Mouse (Mus musculus) intestine, embryonic 14.5 days (tissue): ENCODE results near the gene P4ha2. TPM values are rescaled to one million over a fixed set of nuclear protein-coding genes. Genes with fewer than 3 reads are reported as not detected.

Source experiments
- ATAC-seq: fragments of 200-750 bp; cut with Nextera tagmentation; replicated peaks from 2 replicates; pipeline ENCODE4 v1.8.0; 2017; ENCODE audit warnings: low read depth, moderate number of reproducible peaks, moderate TSS enrichment, moderate library complexity; ENCODE audit not compliant: low FRiP score, low TSS enrichment
- DNase-seq: peaks from one replicate; pipeline ENCODE4 v3.0.0-alpha.2; 2018; ENCODE audit warnings: low spot score
- H3K27ac ChIP-seq: fragments of 300-500 bp; sonication (generic); 2 replicates; pipeline ENCODE4 v1.5.1; 2014; ENCODE audit warnings: low read depth, mild to moderate bottlenecking, control low read depth
- H3K27me3 ChIP-seq: fragments of 300-500 bp; sonication (generic); replicated peaks from 2 replicates; pipeline ENCODE4 v1.6.1; 2014; ENCODE audit warnings: low read length, control low read depth; ENCODE audit not compliant: control insufficient read depth, insufficient read depth
- H3K36me3 ChIP-seq: fragments of 300-500 bp; sonication (generic); 2 replicates; pipeline ENCODE4 v1.6.1; 2014; ENCODE audit warnings: low read length, control low read depth; ENCODE audit not compliant: control insufficient read depth, insufficient read depth
- H3K4me1 ChIP-seq: fragments of 300-500 bp; sonication (generic); replicated peaks from 2 replicates; pipeline ENCODE4 v1.6.1; 2014; ENCODE audit warnings: low read length, control low read depth, mixed read lengths; ENCODE audit not compliant: control insufficient read depth, insufficient read depth
- H3K4me2 ChIP-seq: fragments of 300-500 bp; sonication (generic); 2 replicates; pipeline ENCODE4 v1.6.1; 2014; ENCODE audit warnings: low read length
- H3K4me3 ChIP-seq: fragments of 300-500 bp; sonication (generic); 2 replicates; pipeline ENCODE4 v1.5.1; 2014; ENCODE audit warnings: low read depth, low read length, control low read depth, mixed read lengths
- H3K9ac ChIP-seq: fragments of 300-500 bp; sonication (generic); 2 replicates; pipeline ENCODE4 v1.6.1; 2014; ENCODE audit warnings: mild to moderate bottlenecking, low read length
- H3K9me3 ChIP-seq: fragments of 300-500 bp; sonication (generic); 2 replicates; pipeline ENCODE4 v1.6.1; 2016; ENCODE audit warnings: low read length, control low read depth; ENCODE audit not compliant: control insufficient read depth
- WGBS: fragments of 180-500 bp; shearing (Covaris S2); extraction: QIAGEN DNeasy Blood & Tissue Kit; methylation state at CpG from one replicate; pipeline ENCODE4 v1.1.7; 2014; 5-methylcytosine and 5-hydroxymethylcytosine counted together
- polyA plus RNA-seq: library from polyadenylated mRNA; unstranded; fragments of >200 nt; fragmentation: Nextera tagmentation; extraction: Ambion mirVana; gene quantifications from 2 replicates; pipeline ENCODE4 v1.2.1, GENCODE M21; 2014

The P4ha2 gene
- polyA plus RNA-seq, result 38.7 and 44.4 TPM in 2 replicates

GRCm38 (mm10) chr11:54100045-54100691 lies at the start of gene P4ha2:
Gene P4ha2 (plus strand): TSS chr11:54100095.
- ATAC-seq (peak; percentile 18; the same call in 1 of the 2 replicates), DNase-seq (no peak)
- Histone ChIP-seq H3K4me3 (peak within 1 kb of the TSS; percentile 64), H3K4me2 (peak within 1 kb of the TSS; percentile 97), H3K36me3 (no peaks in the 10 kb centered on the region), H3K4me1 (peaks cover 12% of the 10 kb centered on the region; the same call in 1 of the 2 replicates), H3K9ac (peak within 1 kb of the TSS; percentile 67), H3K9me3 (no peaks in the 10 kb centered on the region), H3K27me3 (no peaks in the 10 kb centered on the region), H3K27ac (no peak within 1 kb of the TSS)
- WGBS, result 49% methylated on average over 10 of the region's 10 CpGs

- no peak for ATAC-seq
- H3K4me3 ChIP-seq, result no peak overlapping the region
- no peak overlapping the region for H3K4me2 ChIP-seq
- no peak for DNase-seq
- no peaks in the 10 kb centered on the region for H3K4me1 ChIP-seq
- H3K27me3 ChIP-seq, result no peaks in the 10 kb centered on the region
- H3K27ac ChIP-seq, result no peak overlapping the region
- WGBS, result 74% methylated on average over 2 of the region's 2 CpGs
- no peaks in the 10 kb centered on the region for H3K9me3 ChIP-seq
- H3K9ac ChIP-seq, result no peak overlapping the region
- peaks cover 9% of the 10 kb centered on the region for H3K36me3 ChIP-seq
Measured at GRCm38 (mm10) chr11:54050205-54050604, 49.7 kb upstream of the P4ha2 start.

DNA sequence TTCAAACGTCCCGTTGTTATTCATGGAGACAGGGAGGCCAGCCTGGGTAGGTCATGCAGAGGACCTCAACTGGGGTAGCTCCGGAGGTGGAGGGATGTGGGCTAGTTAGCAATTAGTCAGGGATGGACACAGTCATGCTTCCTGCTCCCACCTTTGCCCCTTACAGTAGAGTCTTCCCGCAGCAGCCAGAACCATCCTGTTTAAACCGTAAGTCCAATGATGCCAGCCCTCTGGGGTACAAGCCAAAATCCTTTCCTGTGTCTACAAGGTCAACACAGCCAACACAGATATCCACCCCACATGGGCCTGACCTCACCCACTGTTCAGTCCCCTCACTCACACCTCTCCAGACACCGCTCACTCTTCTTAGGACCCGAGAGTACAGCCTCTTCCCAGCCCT lies 48.7 kb upstream of the P4ha2 start:
- Histone ChIP-seq H3K36me3 (peaks cover 18% of the 10 kb centered on the region), H3K9me3 (no peaks in the 10 kb centered on the region), H3K9ac (no peak overlapping the region), H3K27ac (no peak overlapping the region), H3K4me1 (no peaks in the 10 kb centered on the region), H3K27me3 (no peaks in the 10 kb centered on the region), H3K4me3 (no peak overlapping the region), H3K4me2 (no peak overlapping the region)
- no peak for ATAC-seq
- WGBS, result 86% methylated on average over 7 of the region's 7 CpGs
- no peak for DNase-seq

GRCm38 (mm10) chr11:54052128-54052527 lies 47.8 kb upstream of the P4ha2 start:
- Histone ChIP-seq H3K27ac (no peak overlapping the region), H3K27me3 (no peaks in the 10 kb centered on the region), H3K4me3 (no peak overlapping the region), H3K36me3 (peaks cover 18% of the 10 kb centered on the region), H3K9me3 (no peaks in the 10 kb centered on the region), H3K9ac (no peak overlapping the region), H3K4me2 (no peak overlapping the region), H3K4me1 (peaks cover under 1% of the 10 kb centered on the region; the same call in 1 of the 2 replicates)
- ATAC-seq (no peak), DNase-seq (no peak)
- 94% methylated on average over 5 of the region's 5 CpGs for WGBS

- ATAC-seq, result no peak
- 86% methylated on average over 7 of the region's 7 CpGs for WGBS
- no peak for DNase-seq
Measured at GRCm38 (mm10) chr11:54053090-54053489, 46.8 kb upstream of the P4ha2 start.

GRCm38 (mm10) chr11:54054257-54054656 lies 45.6 kb upstream of the P4ha2 start:
- ATAC-seq (no peak), DNase-seq (no peak)
- Histone ChIP-seq H3K9ac (no peak overlapping the region), H3K36me3 (peaks cover 18% of the 10 kb centered on the region), H3K27ac (no peak overlapping the region), H3K4me3 (no peak overlapping the region), H3K4me1 (peaks cover 16% of the 10 kb centered on the region), H3K4me2 (no peak overlapping the region), H3K27me3 (no peaks in the 10 kb centered on the region), H3K9me3 (no peaks in the 10 kb centered on the region)
- WGBS, result 42% methylated on average over 6 of the region's 6 CpGs

More at GRCm38 (mm10) chr11:54053090-54053489, 46.8 kb upstream of the P4ha2 start:
- no peaks in the 10 kb centered on the region for H3K9me3 ChIP-seq
- H3K4me2 ChIP-seq, result no peak overlapping the region
- H3K27me3 ChIP-seq, result no peaks in the 10 kb centered on the region
- H3K4me3 ChIP-seq, result no peak overlapping the region
- peaks cover 18% of the 10 kb centered on the region for H3K36me3 ChIP-seq
- no peak overlapping the region for H3K27ac ChIP-seq
- H3K4me1 ChIP-seq, result peaks cover 4% of the 10 kb centered on the region; the same call in 1 of the 2 replicates
- H3K9ac ChIP-seq, result no peak overlapping the region

DNA sequence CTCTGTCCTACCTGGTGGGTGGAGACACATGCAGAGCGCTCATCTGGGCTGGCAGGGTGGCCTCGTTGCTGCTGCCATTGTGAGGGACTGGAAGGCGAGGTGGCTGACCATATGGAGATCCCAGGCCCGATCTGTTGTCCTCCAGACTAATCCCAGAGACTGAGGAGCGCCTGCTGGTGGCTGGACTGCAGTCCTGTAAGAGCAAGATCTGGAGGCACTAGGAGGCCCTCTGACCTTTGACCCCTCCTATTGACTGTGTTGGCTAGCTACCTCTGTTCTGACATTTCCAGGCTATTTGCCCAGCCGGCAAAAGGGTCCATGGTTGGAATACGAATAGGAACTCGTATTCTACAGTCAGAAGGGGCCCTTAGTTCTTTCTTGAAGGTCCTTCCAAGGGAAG lies 43.8 kb upstream of the P4ha2 start:
- ATAC-seq (no peak), DNase-seq (no peak)
- peaks cover 22% of the 10 kb centered on the region for H3K36me3 ChIP-seq
- H3K27me3 ChIP-seq, result no peaks in the 10 kb centered on the region
- peaks cover 32% of the 10 kb centered on the region for H3K4me1 ChIP-seq
- WGBS, result 47% methylated on average over 8 of the region's 8 CpGs
- H3K4me2 ChIP-seq, result no peak overlapping the region
- no peak overlapping the region for H3K4me3 ChIP-seq
- H3K9me3 ChIP-seq, result no peaks in the 10 kb centered on the region
- H3K9ac ChIP-seq, result no peak overlapping the region
- H3K27ac ChIP-seq, result no peak overlapping the region

DNA sequence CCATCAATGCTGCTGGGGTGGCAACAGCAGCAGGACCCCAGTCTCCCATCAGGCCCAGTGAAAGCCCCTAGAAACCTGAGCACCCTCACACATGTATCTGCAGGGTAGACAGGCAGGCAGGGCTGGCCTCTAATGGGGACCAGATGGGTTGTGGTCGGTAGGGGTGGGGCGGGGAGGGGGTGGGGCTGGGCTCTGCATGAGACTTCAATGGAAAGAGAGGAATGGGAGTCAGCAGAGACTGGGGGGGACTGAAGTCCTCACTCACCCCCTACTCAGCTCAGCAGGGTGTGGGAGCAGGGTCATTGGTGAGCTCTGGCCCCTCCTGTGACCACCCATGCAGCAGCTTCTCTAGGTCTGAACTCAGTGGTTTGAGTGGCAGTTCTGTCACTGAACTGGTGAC lies 42.5 kb upstream of the P4ha2 start:
- no peaks in the 10 kb centered on the region for H3K27me3 ChIP-seq
- 22% methylated on average over 2 of the region's 2 CpGs for WGBS

DNA sequence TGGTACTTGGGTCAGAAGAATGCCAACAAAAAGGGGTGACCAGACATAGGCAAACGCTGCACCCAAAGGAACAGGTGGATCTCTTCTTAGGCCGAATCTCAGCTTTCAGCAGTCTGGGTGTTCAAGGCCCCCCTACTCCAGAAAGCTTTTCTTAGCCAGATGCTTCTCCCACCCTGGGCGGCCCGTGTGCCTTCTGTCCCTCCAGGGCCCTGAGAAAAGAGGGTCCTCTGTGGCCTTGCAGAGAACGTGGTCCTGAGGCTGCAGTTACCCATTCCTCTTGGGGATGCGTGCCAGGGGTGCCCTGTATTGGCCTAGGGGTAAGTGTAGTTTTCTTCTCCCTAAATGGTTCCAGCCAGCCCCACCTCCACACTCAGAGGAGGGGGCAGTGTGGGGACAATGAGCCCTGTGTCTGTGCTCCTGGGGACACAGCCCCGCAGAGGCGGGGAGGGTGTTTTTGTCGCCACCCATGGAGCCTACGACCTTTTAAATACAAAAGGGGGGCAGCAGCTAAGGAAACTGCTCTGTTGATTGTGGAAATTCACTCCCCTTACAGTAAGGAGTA lies 41.8 kb upstream of the P4ha2 start:
- no peak for DNase-seq
- ATAC-seq, result no peak
- Histone ChIP-seq H3K27me3 (no peaks in the 10 kb centered on the region), H3K4me2 (no peak overlapping the region), H3K27ac (0 out of 2 replicates have a peak overlapping the region, but pooled peaks have one; percentile 27), H3K9ac (no peak overlapping the region), H3K4me3 (no peak overlapping the region), H3K4me1 (peaks cover 41% of the 10 kb centered on the region), H3K9me3 (no peaks in the 10 kb centered on the region), H3K36me3 (peaks cover 21% of the 10 kb centered on the region)
- 54% methylated on average over 10 of the region's 10 CpGs for WGBS

More for the DNA sequence above, 42.5 kb upstream of the P4ha2 start:
- DNase-seq, result no peak
- H3K4me3 ChIP-seq, result no peak overlapping the region
- H3K36me3 ChIP-seq, result peaks cover 21% of the 10 kb centered on the region
- no peak for ATAC-seq
- H3K27ac ChIP-seq, result no peak overlapping the region
- H3K4me1 ChIP-seq, result peaks cover 36% of the 10 kb centered on the region
- H3K9ac ChIP-seq, result no peak overlapping the region
- H3K9me3 ChIP-seq, result no peaks in the 10 kb centered on the region
- no peak overlapping the region for H3K4me2 ChIP-seq
